Comparison of ENCODE assay signal across 8 mouse cellular contexts in the genomic region with DNA sequence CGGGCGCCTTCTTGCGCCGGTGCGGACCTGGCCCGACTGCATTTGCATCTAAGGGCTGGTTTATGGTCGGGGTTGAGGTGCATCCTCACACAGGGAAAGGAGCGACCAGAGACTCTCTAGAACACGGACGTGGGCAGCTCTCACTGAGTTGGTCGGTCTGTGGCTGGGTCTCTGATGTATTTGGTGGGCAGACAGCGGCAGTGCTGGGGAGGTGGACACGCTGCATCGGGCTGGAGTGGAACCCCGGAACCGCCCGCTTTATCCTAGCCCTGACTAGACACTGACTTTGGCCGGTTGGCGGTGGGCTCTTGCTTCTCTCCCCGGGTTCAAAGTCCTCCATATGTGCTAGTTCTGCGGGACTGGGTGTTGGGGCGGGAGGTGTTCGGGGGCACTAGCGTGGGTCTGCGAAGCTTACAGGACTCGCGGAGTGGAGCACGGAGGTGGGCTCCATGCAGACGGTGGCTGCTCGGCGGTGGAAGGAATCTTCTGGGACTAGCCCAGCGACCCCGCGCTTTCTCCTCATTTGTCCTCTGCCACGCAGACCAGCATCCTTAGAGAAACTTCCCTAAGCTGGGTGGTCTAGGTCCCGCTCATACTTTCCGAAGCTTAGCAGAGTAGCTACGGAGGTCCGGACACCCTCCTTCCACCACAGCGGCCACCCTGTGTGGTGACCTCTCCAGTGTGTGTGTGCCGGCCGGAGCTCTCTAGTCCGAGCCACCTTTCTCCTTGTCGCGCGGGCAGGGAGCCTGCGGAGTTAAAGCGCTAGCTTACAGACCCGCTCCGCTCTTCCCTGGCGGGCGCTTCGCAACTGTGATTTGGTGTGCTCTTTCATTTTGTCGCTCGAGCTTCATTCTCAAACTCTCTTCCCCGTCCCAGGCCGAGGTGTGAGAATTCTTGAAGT. TPM values are rescaled to one million over a fixed set of nuclear protein-coding genes. Genes with fewer than 3 reads are reported as not detected.
DNase-seq lines count a peak whose midpoint lies in the region; ATAC-seq and TF ChIP-seq lines count a peak whose summit lies in the region.

No protein-coding gene starts in this region.

- H3K9me3 ChIP-seq in heart, embryonic 11.5 days (replicated peaks; ENCODE audit: control insufficient read depth, low read length): no peaks in the 10 kb centered on the region
- H3K9me3 ChIP-seq in kidney, postnatal 0 days (replicated peaks; ENCODE audit: low read length): no peaks in the 10 kb centered on the region

- H3K4me3 ChIP-seq in heart, embryonic 11.5 days (ENCODE audit: low read depth, low read length): peak overlapping the region; percentile 58
- peak overlapping the region; percentile 56 for H3K4me3 ChIP-seq in kidney, postnatal 0 days (replicated peaks; ENCODE audit: low read depth, low read length)
- peak overlapping the region; percentile 59 for H3K4me3 ChIP-seq in olfactory bulb, adult 2 months (ENCODE audit: insufficient read depth, low read depth, low read length)

- peaks cover 6% of the 10 kb centered on the region for H3K27me3 ChIP-seq in heart, embryonic 11.5 days (ENCODE audit: control insufficient read depth, insufficient read depth, low read length)
- H3K27me3 ChIP-seq in kidney, postnatal 0 days (ENCODE audit: insufficient read depth, low read length): no peaks in the 10 kb centered on the region; the same call in 1 of the 2 replicates

- under 1% methylated on average over 57 of the region's 57 CpGs for WGBS in heart, embryonic 11.5 days (ENCODE audit: insufficient replicate concordance)
- under 1% methylated on average over 57 of the region's 57 CpGs for WGBS in kidney, postnatal 0 days
- under 1% methylated on average over 57 of the region's 57 CpGs for WGBS in olfactory bulb, adult 2 months

- DNase-seq in left cerebral cortex, postnatal 25 days (ENCODE audit: low spot score in 2 of 2): peak; percentile 4 to 12
- no peak for DNase-seq in left cerebral cortex, adult 9 months (ENCODE audit: low spot score in 2 of 2)
- DNase-seq in cerebellum, postnatal 25 days: peak; percentile 47 to 51
- DNase-seq in kidney, postnatal 0 days (ENCODE audit: low spot score): peak; percentile 63
- DNase-seq in lung, postnatal 14 days: peak; percentile 23
- no peak for DNase-seq in layer of hippocampus, adult 11-12 months (ENCODE audit: low spot score)

- peak; percentile 56 for ATAC-seq in heart, embryonic 11.5 days (replicated peaks; ENCODE audit: insufficient number of reproducible peaks, low FRiP score, low TSS enrichment)
- ATAC-seq in kidney, postnatal 0 days (replicated peaks; ENCODE audit: low FRiP score, low read depth): peak; percentile 26

- no peak overlapping the region for H3K27ac ChIP-seq in heart, embryonic 11.5 days (ENCODE audit: low read depth, low read length)
- no peak overlapping the region for H3K27ac ChIP-seq in kidney, postnatal 0 days
- H3K27ac ChIP-seq in olfactory bulb, adult 2 months (ENCODE audit: insufficient read depth, low read depth, low read length): peak overlapping the region; percentile 57

- 0 out of 2 replicates have a peak, but pooled peaks have one; percentile 31 for TF ChIP-seq POLR2A in olfactory bulb, adult 2 months (IDR thresholded peaks at IDR 0.05; ENCODE audit: insufficient read depth, low read depth, low read length)

- TF ChIP-seq CTCF in kidney, postnatal 0 days (IDR thresholded peaks at IDR 0.05; ENCODE audit: low read depth): no peak
- no peak for TF ChIP-seq CTCF in olfactory bulb, adult 2 months (IDR thresholded peaks at IDR 0.05; ENCODE audit: insufficient read depth, low read depth, low read length)

- intact Hi-C loops in left cerebral cortex, postnatal 25 days (cut with DNase I): no loop called here

- peak overlapping the region; percentile 96 for H3K4me2 ChIP-seq in heart, embryonic 11.5 days
- H3K4me2 ChIP-seq in kidney, postnatal 0 days (ENCODE audit: low read length): peak overlapping the region; percentile 95

- no peaks in the 10 kb centered on the region for H3K36me3 ChIP-seq in heart, embryonic 11.5 days (ENCODE audit: control insufficient read depth, insufficient read depth, low read length)
- H3K36me3 ChIP-seq in kidney, postnatal 0 days (ENCODE audit: insufficient read depth, low read length): no peaks in the 10 kb centered on the region

- H3K4me1 ChIP-seq in heart, embryonic 11.5 days (ENCODE audit: control insufficient read depth, insufficient read depth, low read length): 0 out of 2 replicates have a peak, but pooled peaks cover 2% of the 10 kb centered on the region
- H3K4me1 ChIP-seq in kidney, postnatal 0 days (replicated peaks; ENCODE audit: insufficient read depth, low read length): peaks cover 6% of the 10 kb centered on the region
- H3K4me1 ChIP-seq in olfactory bulb, adult 2 months (ENCODE audit: control insufficient read depth, insufficient read depth, low read length): peaks cover 18% of the 10 kb centered on the region

- peak overlapping the region; percentile 66 for H3K9ac ChIP-seq in heart, embryonic 11.5 days (ENCODE audit: low read depth, low read length)
- peak overlapping the region; percentile 53 for H3K9ac ChIP-seq in kidney, postnatal 0 days (ENCODE audit: low read depth, low read length)

RNA-seq across cellular contexts. Expression of gene Ndnf, which starts 1.0 kb away (rescaled TPM):
- total RNA-seq in left cerebral cortex, postnatal 25 days (2021): 10 to 100 TPM; 13.6 to 15.9 TPM
- 0.87 and 2.6 TPM in 2 replicates for polyA plus RNA-seq in heart, embryonic 11.5 days (2014; fragmentation: Nextera tagmentation; extraction: Ambion mirVana)
- polyA plus RNA-seq in kidney, postnatal 0 days (2015; fragmentation: Nextera tagmentation; extraction: Ambion mirVana): 5.2 TPM in 2 replicates
- polyA plus RNA-seq in olfactory bulb, adult 2 months (2012; ENCODE audit: insufficient read depth, insufficient read length, low replicate concordance, missing spikeins): 29.9 TPM in 1 of 2 replicates, not detected in the other

Comparison
In these comparisons a context has a peak if more than half of its experiments do, and no peak if none do; other contexts are left out.
1. DNase-seq: peak in left cerebral cortex, postnatal 25 days (2 of 2), cerebellum, postnatal 25 days (2 of 2), kidney, postnatal 0 days (single experiment) and lung, postnatal 14 days (single experiment); none in left cerebral cortex, adult 9 months (0 of 2) and layer of hippocampus, adult 11-12 months (single experiment).
2. Peak in every context shown above with its lines, with median percentiles within 50 percentile points of each other: H3K4me3 ChIP-seq.